Mouse (Mus musculus) intestine, embryonic 15.5 days (tissue): ENCODE results near the gene Habp2. TPM values are rescaled to one million over a fixed set of nuclear protein-coding genes. Genes with fewer than 3 reads are reported as not detected.

Source experiments
- ATAC-seq: fragments of 200-750 bp; cut with Nextera tagmentation; 2 replicates; pipeline ENCODE4 v1.8.0; 2017; ENCODE audit warnings: moderate TSS enrichment, moderate library complexity
- H3K27ac ChIP-seq: fragments of 300-500 bp; sonication (generic); 2 replicates; pipeline ENCODE4 v1.5.1; 2015; ENCODE audit warnings: mild to moderate bottlenecking, inconsistent platforms
- H3K27me3 ChIP-seq: fragments of 300-500 bp; sonication (generic); replicated peaks from 2 replicates; pipeline ENCODE4 v1.6.1; 2015; ENCODE audit warnings: inconsistent platforms
- H3K36me3 ChIP-seq: fragments of 300-500 bp; sonication (generic); 2 replicates; pipeline ENCODE4 v1.6.1; 2015; ENCODE audit warnings: inconsistent platforms
- H3K4me1 ChIP-seq: fragments of 300-500 bp; sonication (generic); replicated peaks from 2 replicates; pipeline ENCODE4 v1.6.1; 2015; ENCODE audit warnings: inconsistent platforms
- H3K4me2 ChIP-seq: fragments of 300-500 bp; sonication (generic); replicated peaks from 2 replicates; pipeline ENCODE4 v1.6.1; 2015; ENCODE audit warnings: mild to moderate bottlenecking, inconsistent platforms
- H3K4me3 ChIP-seq: fragments of 300-500 bp; sonication (generic); replicated peaks from 2 replicates; pipeline ENCODE4 v1.5.1; 2015; ENCODE audit warnings: inconsistent platforms
- H3K9ac ChIP-seq: fragments of 300-500 bp; sonication (generic); 2 replicates; pipeline ENCODE4 v1.6.1; 2015; ENCODE audit warnings: inconsistent platforms
- H3K9me3 ChIP-seq: fragments of 300-500 bp; sonication (generic); 2 replicates; pipeline ENCODE4 v1.6.1; 2016; ENCODE audit warnings: inconsistent platforms
- WGBS: fragments of 180-500 bp; shearing (Covaris S2); methylation state at CpG from one replicate; pipeline ENCODE4 v1.1.7; 2015; 5-methylcytosine and 5-hydroxymethylcytosine counted together
- polyA plus RNA-seq: library from polyadenylated mRNA; unstranded; fragments of >200 nt; fragmentation: Nextera tagmentation; extraction: Ambion mirVana; gene quantifications from 2 replicates; pipeline ENCODE4 v1.2.1, GENCODE M21; 2015

Habp2 gene
- polyA plus RNA-seq, 1 experiment from 2014 or later = 15.2 TPM

- no peak for ATAC-seq
- Histone ChIP-seq H3K4me3 (no peak overlapping the region), H3K27ac (no peak overlapping the region), H3K27me3 (no peaks in the 10 kb centered on the region), H3K36me3 (no peaks in the 10 kb centered on the region), H3K9ac (no peak overlapping the region), H3K4me2 (no peak overlapping the region), H3K4me1 (0 out of 2 replicates have a peak, but pooled peaks cover 4% of the 10 kb centered on the region), H3K9me3 (no peaks in the 10 kb centered on the region)
- 63% methylated on average over 3 of the region's 3 CpGs for WGBS
These were observed 9.7 kb upstream of the Habp2 start for GRCm38 (mm10) chr19:56277140-56277804.

DNA sequence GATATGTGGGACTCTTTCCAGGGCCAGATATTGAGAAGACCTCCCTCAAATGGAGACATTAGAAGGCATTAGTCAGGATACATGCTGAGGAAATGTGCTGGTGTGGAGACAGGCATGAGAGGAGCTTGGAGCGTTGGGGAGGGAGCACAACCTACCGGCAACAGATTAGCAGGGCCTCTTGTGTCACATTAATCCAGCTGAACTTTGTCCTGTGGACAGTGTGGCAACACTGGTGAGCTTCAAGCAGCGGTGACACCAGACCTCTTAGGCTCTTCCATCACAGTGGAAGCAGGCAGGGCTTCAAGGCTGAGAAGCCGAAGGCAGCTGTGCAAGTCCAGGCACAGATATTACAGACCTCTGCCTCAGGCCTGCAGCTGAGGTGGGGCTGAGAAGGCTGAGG, 9.0 kb upstream of the Habp2 start:
- WGBS = 62% methylated on average over 4 of the region's 4 CpGs
- Histone ChIP-seq H3K36me3 (no peaks in the 10 kb centered on the region), H3K4me2 (no peak overlapping the region), H3K9ac (no peak overlapping the region), H3K4me3 (no peak overlapping the region), H3K4me1 (0 out of 2 replicates have a peak, but pooled peaks cover 4% of the 10 kb centered on the region), H3K27me3 (no peaks in the 10 kb centered on the region), H3K9me3 (no peaks in the 10 kb centered on the region), H3K27ac (no peak overlapping the region)
- ATAC-seq = peak; percentile 77

DNA sequence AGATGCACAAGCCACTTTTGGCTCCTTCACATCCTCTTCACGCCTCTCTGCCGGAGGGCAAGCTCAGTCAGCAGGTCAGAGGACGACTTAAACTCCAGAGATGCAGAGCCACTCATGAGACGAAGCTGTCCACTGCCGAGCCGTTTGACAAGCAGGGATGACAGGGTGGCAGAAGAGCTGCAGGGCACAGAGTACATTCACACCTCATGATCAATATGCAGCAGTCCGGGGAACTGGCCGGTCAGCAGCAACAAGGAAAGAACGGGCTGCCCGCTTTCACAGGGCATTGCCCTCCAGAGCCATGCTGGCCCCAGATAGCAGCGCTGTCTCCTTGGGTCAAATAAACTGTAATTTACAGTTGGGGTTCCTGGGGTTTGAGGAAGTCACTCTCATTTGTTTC, 8.6 kb upstream of the Habp2 start:
- Histone ChIP-seq H3K9ac (no peak overlapping the region), H3K4me1 (0 out of 2 replicates have a peak, but pooled peaks cover 4% of the 10 kb centered on the region), H3K27ac (no peak overlapping the region), H3K27me3 (no peaks in the 10 kb centered on the region), H3K9me3 (no peaks in the 10 kb centered on the region), H3K4me3 (no peak overlapping the region), H3K36me3 (no peaks in the 10 kb centered on the region), H3K4me2 (no peak overlapping the region)
- no peak for ATAC-seq
- WGBS = 81% methylated on average over 11 of the region's 11 CpGs

DNA sequence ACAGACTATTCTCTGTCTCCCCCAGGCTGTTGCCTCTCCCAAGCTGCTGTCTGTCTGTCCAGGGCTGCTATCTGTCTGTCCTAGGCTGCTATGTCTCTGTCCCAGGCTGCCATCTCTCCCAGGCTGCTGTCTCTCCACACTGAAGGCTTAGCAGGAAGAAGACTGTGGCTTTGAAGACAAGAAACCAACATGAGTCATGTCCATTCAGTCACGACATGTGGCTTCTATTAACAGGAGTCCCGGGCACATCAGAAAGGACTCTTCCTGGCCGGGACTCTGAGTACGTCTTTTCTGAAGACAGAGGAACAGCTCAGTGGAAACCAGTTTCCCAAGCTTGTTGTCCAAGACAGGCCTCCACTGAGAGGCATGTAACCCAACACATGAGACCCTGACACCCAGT, 1.7 kb upstream of the Habp2 start:
- H3K36me3 ChIP-seq = no peaks in the 10 kb centered on the region
- no peak overlapping the region for H3K4me2 ChIP-seq
- no peaks in the 10 kb centered on the region for H3K27me3 ChIP-seq
- no peaks in the 10 kb centered on the region for H3K4me1 ChIP-seq
- H3K9ac ChIP-seq = no peak overlapping the region
- no peaks in the 10 kb centered on the region for H3K9me3 ChIP-seq
- 68% methylated on average over 4 of the region's 4 CpGs for WGBS
- no peak overlapping the region for H3K4me3 ChIP-seq
- no peak for ATAC-seq
- H3K27ac ChIP-seq = no peak overlapping the region

DNA sequence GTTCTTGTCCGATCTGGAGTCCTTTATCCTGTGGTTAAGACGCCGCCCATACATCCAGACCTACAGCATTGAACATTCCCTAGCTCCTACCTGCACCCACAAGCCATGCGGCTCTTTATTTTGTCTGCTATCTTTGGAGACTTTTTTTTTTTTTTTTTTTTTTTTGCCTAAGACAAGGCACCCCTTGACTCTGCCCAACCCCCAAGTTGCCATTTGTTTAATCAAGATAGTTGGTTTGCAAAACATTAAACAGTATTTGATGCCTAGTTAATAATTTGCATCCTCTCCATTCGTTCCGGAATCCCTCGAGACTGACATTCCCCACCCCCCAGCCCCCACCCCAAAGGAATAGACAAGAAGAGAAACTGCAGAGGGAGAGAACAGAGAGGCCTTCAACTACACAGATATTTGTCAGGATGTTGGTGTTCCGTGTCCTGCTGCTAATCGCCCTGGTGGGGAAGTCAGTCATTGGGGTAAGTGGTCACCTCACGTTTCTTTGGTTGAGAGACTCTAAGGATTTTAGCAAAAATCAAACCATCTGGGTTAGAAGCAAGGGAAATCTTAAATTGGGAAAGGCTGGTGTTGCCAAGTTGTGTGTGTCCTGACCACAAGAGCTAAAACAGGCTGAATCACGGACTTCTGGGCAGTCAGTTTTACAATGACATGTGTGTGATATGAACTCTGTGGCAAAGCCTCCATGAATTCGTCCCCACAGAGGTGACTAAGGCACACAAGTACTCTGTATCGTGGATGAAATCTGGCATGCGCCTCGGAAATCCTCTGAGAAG, 837 bp downstream of the Habp2 start:
- Histone ChIP-seq H3K4me1 (no peaks in the 10 kb centered on the region; the same call in 1 of the 2 replicates), H3K27ac (peak overlapping the region; percentile 24; the same call in 1 of the 2 replicates), H3K9ac (no peak overlapping the region), H3K27me3 (no peaks in the 10 kb centered on the region), H3K36me3 (no peaks in the 10 kb centered on the region), H3K4me2 (peak overlapping the region; percentile 33), H3K4me3 (0 out of 2 replicates have a peak overlapping the region, but pooled peaks have one; percentile 2), H3K9me3 (no peaks in the 10 kb centered on the region)
- peak; percentile 46 for ATAC-seq
- WGBS = 58% methylated on average over 15 of the region's 15 CpGs

- no peaks in the 10 kb centered on the region for H3K9me3 ChIP-seq
- H3K4me1 ChIP-seq = no peaks in the 10 kb centered on the region; the same call in 1 of the 2 replicates
- peak; percentile 25; the same call in 1 of the 2 replicates for ATAC-seq
- H3K9ac ChIP-seq = no peak overlapping the region
- H3K4me3 ChIP-seq = 0 out of 2 replicates have a peak overlapping the region, but pooled peaks have one; percentile 2
- no peaks in the 10 kb centered on the region for H3K36me3 ChIP-seq
- no peaks in the 10 kb centered on the region for H3K27me3 ChIP-seq
- WGBS = 50% methylated on average over 4 of the region's 4 CpGs
- H3K27ac ChIP-seq = 0 out of 2 replicates have a peak overlapping the region, but pooled peaks have one; percentile 24
- H3K4me2 ChIP-seq = peak overlapping the region; percentile 33
These were observed 1.5 kb downstream of the Habp2 start for GRCm38 (mm10) chr19:56288436-56288835.

GRCm38 (mm10) chr19:56289642-56290041, 2.7 kb downstream of the Habp2 start:
- H3K4me3 ChIP-seq = no peak overlapping the region
- no peaks in the 10 kb centered on the region for H3K27me3 ChIP-seq
- no peak overlapping the region for H3K4me2 ChIP-seq
- H3K9ac ChIP-seq = no peak overlapping the region
- H3K36me3 ChIP-seq = no peaks in the 10 kb centered on the region
- no peak overlapping the region for H3K27ac ChIP-seq
- WGBS = 87% methylated on average over 8 of the region's 8 CpGs
- H3K9me3 ChIP-seq = no peaks in the 10 kb centered on the region
- peaks cover 5% of the 10 kb centered on the region for H3K4me1 ChIP-seq
- ATAC-seq = no peak

- peaks cover 9% of the 10 kb centered on the region for H3K4me1 ChIP-seq
- 0 out of 2 replicates have a peak, but pooled peaks have one; percentile 48 for ATAC-seq
- no peak overlapping the region for H3K27ac ChIP-seq
- no peaks in the 10 kb centered on the region for H3K9me3 ChIP-seq
- WGBS = 30% methylated on average over 6 of the region's 6 CpGs
- H3K4me3 ChIP-seq = no peak overlapping the region
- no peaks in the 10 kb centered on the region for H3K36me3 ChIP-seq
- H3K4me2 ChIP-seq = no peak overlapping the region
- H3K27me3 ChIP-seq = no peaks in the 10 kb centered on the region
- H3K9ac ChIP-seq = no peak overlapping the region
These were observed 5.0 kb downstream of the Habp2 start for GRCm38 (mm10) chr19:56291898-56292297.

DNA sequence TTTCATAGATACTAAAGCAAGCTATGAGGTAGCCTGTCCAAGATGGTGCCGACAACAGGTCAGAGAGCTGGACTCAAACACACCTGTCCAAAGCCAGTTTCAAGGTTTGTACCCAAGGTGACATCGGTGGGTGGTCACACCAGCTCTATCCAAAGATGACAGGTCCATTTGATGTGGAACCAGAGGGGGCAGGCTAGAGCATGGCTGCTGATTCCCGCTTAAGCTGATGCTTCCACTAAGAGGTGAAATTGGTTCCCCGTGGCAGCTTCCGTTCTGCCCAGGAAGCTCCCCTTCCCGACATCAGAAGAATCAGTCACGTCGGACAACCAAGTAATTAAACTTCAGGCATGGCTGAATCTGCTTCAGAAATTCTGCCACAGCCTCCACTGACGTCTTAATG, 5.4 kb downstream of the Habp2 start:
- Histone ChIP-seq H3K27me3 (no peaks in the 10 kb centered on the region), H3K4me2 (no peak overlapping the region), H3K9ac (no peak overlapping the region), H3K4me3 (no peak overlapping the region), H3K27ac (no peak overlapping the region), H3K9me3 (no peaks in the 10 kb centered on the region), H3K4me1 (peaks cover 9% of the 10 kb centered on the region), H3K36me3 (no peaks in the 10 kb centered on the region)
- no peak for ATAC-seq
- WGBS = 67% methylated on average over 9 of the region's 9 CpGs

GRCm38 (mm10) chr19:56294654-56295399, 7.9 kb downstream of the Habp2 start:
- WGBS = 56% methylated on average over 7 of the region's 7 CpGs
- Histone ChIP-seq H3K27ac (no peak overlapping the region), H3K4me1 (peaks cover 9% of the 10 kb centered on the region), H3K4me2 (peak overlapping the region; percentile 23; the same call in 1 of the 2 replicates), H3K27me3 (no peaks in the 10 kb centered on the region), H3K4me3 (no peak overlapping the region), H3K9ac (no peak overlapping the region), H3K9me3 (no peaks in the 10 kb centered on the region), H3K36me3 (no peaks in the 10 kb centered on the region)
- ATAC-seq = peak; percentile 85

DNA sequence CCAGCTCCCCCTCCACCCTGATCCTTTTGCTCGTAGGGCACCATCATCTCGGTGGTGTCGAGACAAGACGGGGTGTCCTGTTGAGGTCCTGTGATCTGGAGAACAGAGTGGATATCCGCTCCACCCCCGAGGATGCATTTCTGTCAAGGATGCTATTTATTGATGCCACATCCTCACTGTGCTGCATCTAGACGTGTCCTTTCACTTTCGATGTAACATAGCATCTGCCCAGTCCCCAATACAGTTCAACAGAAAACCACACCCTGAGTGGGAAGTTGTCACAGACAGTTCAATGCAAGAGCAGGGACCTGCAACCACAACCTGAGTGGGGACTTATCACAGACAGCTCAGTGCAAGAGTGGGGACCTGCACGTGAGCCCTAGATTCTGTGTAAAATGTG, 9.7 kb downstream of the Habp2 start:
- no peaks in the 10 kb centered on the region for H3K9me3 ChIP-seq
- H3K9ac ChIP-seq = no peak overlapping the region
- H3K27ac ChIP-seq = no peak overlapping the region
- H3K4me2 ChIP-seq = no peak overlapping the region
- no peaks in the 10 kb centered on the region for H3K27me3 ChIP-seq
- 79% methylated on average over 9 of the region's 9 CpGs for WGBS
- no peak for ATAC-seq
- H3K4me1 ChIP-seq = peaks cover 13% of the 10 kb centered on the region; the same call in 1 of the 2 replicates
- H3K4me3 ChIP-seq = no peak overlapping the region
- H3K36me3 ChIP-seq = no peaks in the 10 kb centered on the region

GRCm38 (mm10) chr19:56297264-56297663, 10.3 kb downstream of the Habp2 start:
- Histone ChIP-seq H3K27me3 (no peaks in the 10 kb centered on the region), H3K36me3 (no peaks in the 10 kb centered on the region), H3K4me1 (peaks cover 13% of the 10 kb centered on the region; the same call in 1 of the 2 replicates), H3K27ac (no peak overlapping the region), H3K9me3 (no peaks in the 10 kb centered on the region), H3K4me3 (no peak overlapping the region), H3K4me2 (no peak overlapping the region), H3K9ac (no peak overlapping the region)
- no peak for ATAC-seq
- WGBS = 71% methylated on average over 3 of the region's 3 CpGs
